Mouse (Mus musculus) C2C12 (cell line): ENCODE measurements at regions not wholly inside any gene's neighbourhood (a gene's known extent, or its start where the extent isn't known, plus 50 kb on each side); places are given as distances from the start of the nearest gene placed in this dataset.

Experiments
- CTCF ChIP-seq: IDR thresholded peaks from one replicate; pipeline ENCODE4 v1.5.1; 2011; ENCODE audit not compliant: control insufficient read depth, insufficient read depth, insufficient read length
- FOSL1 ChIP-seq: IDR thresholded peaks from one replicate; pipeline ENCODE4 v1.8.0; 2011; ENCODE audit warnings: mild to moderate bottlenecking, low read length; ENCODE audit not compliant: poor library complexity, insufficient read depth, severe bottlenecking
- MAX ChIP-seq: IDR thresholded peaks from one replicate; pipeline ENCODE4 v1.6.1; 2011; ENCODE audit warnings: mild to moderate bottlenecking, control low read depth
- MYOD1 ChIP-seq: IDR thresholded peaks from one replicate; pipeline ENCODE4 v1.6.1; 2011; ENCODE audit warnings: low read depth; ENCODE audit not compliant: control insufficient read depth, insufficient read length
- USF1 ChIP-seq: IDR thresholded peaks from one replicate; pipeline ENCODE4 v1.6.1; 2011; ENCODE audit warnings: low read depth, mild to moderate bottlenecking, control low read depth, moderate library complexity

DNA sequence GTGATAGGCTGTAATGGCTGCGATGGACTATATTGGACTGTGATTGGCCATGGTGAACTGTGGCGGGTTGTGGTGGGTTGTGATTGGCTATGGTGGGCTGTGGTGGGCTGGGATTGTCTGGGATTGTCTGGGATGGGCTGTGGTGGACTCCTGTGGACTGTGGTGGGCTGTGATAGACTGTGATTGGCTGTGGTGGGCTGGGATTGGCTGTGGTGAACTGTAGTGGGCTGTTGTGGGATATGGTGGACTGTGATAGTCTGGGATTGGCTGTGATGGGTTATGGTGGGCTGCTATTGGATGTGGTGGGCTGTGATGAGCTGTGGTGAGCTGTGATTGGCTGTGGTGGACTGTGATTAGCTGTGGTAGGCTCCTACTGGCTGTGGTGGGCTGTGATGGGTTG is 89.6 kb upstream of the Gm26897 start:
- no peak for TF ChIP-seq CTCF
- TF ChIP-seq MAX, result no peak
- TF ChIP-seq USF1, result no peak
- no peak for TF ChIP-seq FOSL1
- no peak for TF ChIP-seq MYOD1
